Mouse (Mus musculus): ENCODE measurements around the gene Gm37240. TPM values are rescaled to one million over a fixed set of nuclear protein-coding genes. Genes with fewer than 3 reads are reported as not detected.

Gm37240 gene
- polyA plus RNA-seq, 1 experiment from 2014 or later, result 15.1 TPM

GRCm38 (mm10) chr3:85845341-85845740 is 42.0 kb downstream of the Gm37240 start:
- no peaks in the 10 kb centered on the region for H3K36me3 ChIP-seq (ENCODE audit: control insufficient read depth, insufficient read depth, low read length)
- H3K27ac ChIP-seq (ENCODE audit: low read depth, low read length), result no peak overlapping the region
- WGBS, result 86% methylated on average over 6 of the region's 6 CpGs
- no peak overlapping the region for H3K4me2 ChIP-seq (replicated peaks; ENCODE audit: low read depth, low read length)
- no peak overlapping the region for H3K4me3 ChIP-seq (ENCODE audit: low read length)
- peaks cover 14% of the 10 kb centered on the region for H3K4me1 ChIP-seq (ENCODE audit: control insufficient read depth, insufficient read depth, low read length)
- H3K9ac ChIP-seq (ENCODE audit: low read depth, low read length), result no peak overlapping the region
- H3K9me3 ChIP-seq (ENCODE audit: control insufficient read depth, low read length), result no peaks in the 10 kb centered on the region
- H3K27me3 ChIP-seq (ENCODE audit: control insufficient read depth, insufficient read depth, low read length), result no peaks in the 10 kb centered on the region
- no peak for ATAC-seq (ENCODE audit: low FRiP score, low TSS enrichment)

GRCm38 (mm10) chr3:85842881-85843218 is 44.5 kb downstream of the Gm37240 start:
- no peaks in the 10 kb centered on the region for H3K9me3 ChIP-seq (ENCODE audit: control insufficient read depth, low read length)
- H3K27me3 ChIP-seq (ENCODE audit: control insufficient read depth, insufficient read depth, low read length), result no peaks in the 10 kb centered on the region
- no peak overlapping the region for H3K4me2 ChIP-seq (replicated peaks; ENCODE audit: low read depth, low read length)
- H3K36me3 ChIP-seq (ENCODE audit: control insufficient read depth, insufficient read depth, low read length), result no peaks in the 10 kb centered on the region
- no peak for ATAC-seq (ENCODE audit: low FRiP score, low TSS enrichment)
- H3K9ac ChIP-seq (ENCODE audit: low read depth, low read length), result no peak overlapping the region
- H3K27ac ChIP-seq (ENCODE audit: low read depth, low read length), result peak overlapping the region; percentile 84; the same call in 1 of the 2 replicates
- H3K4me3 ChIP-seq (ENCODE audit: low read length), result no peak overlapping the region
- peaks cover 14% of the 10 kb centered on the region for H3K4me1 ChIP-seq (ENCODE audit: control insufficient read depth, insufficient read depth, low read length)

- no peak overlapping the region; the same call in 1 of the 2 replicates for H3K9ac ChIP-seq (ENCODE audit: low read depth, low read length)
Observed at GRCm38 (mm10) chr3:85842177-85842880, 45.0 kb downstream of the Gm37240 start.

GRCm38 (mm10) chr3:85841454-85842176 is 45.7 kb downstream of the Gm37240 start:
- 18% methylated on average over 2 of the region's 2 CpGs for WGBS
- Histone ChIP-seq H3K27me3 (ENCODE audit: control insufficient read depth, insufficient read depth, low read length) (no peaks in the 10 kb centered on the region), H3K4me3 (ENCODE audit: low read length) (no peak overlapping the region), H3K27ac (ENCODE audit: low read depth, low read length) (peak overlapping the region; percentile 84; the same call in 1 of the 2 replicates), H3K4me1 (ENCODE audit: control insufficient read depth, insufficient read depth, low read length) (peaks cover 14% of the 10 kb centered on the region), H3K36me3 (ENCODE audit: control insufficient read depth, insufficient read depth, low read length) (no peaks in the 10 kb centered on the region), H3K9me3 (ENCODE audit: control insufficient read depth, low read length) (no peaks in the 10 kb centered on the region), H3K9ac (ENCODE audit: low read depth, low read length) (no peak overlapping the region), H3K4me2 (replicated peaks; ENCODE audit: low read depth, low read length) (no peak overlapping the region)
- ATAC-seq (ENCODE audit: low FRiP score, low TSS enrichment), result peak; percentile 77

More at GRCm38 (mm10) chr3:85842177-85842880, 45.0 kb downstream of the Gm37240 start:
- Histone ChIP-seq H3K36me3 (ENCODE audit: control insufficient read depth, insufficient read depth, low read length) (no peaks in the 10 kb centered on the region), H3K4me1 (ENCODE audit: control insufficient read depth, insufficient read depth, low read length) (peaks cover 14% of the 10 kb centered on the region), H3K9me3 (ENCODE audit: control insufficient read depth, low read length) (no peaks in the 10 kb centered on the region), H3K27ac (ENCODE audit: low read depth, low read length) (peak overlapping the region; percentile 84; the same call in 1 of the 2 replicates), H3K4me3 (ENCODE audit: low read length) (no peak overlapping the region), H3K27me3 (ENCODE audit: control insufficient read depth, insufficient read depth, low read length) (no peaks in the 10 kb centered on the region), H3K4me2 (replicated peaks; ENCODE audit: low read depth, low read length) (no peak overlapping the region)
- 18% methylated on average over 9 of the region's 9 CpGs for WGBS
- ATAC-seq (ENCODE audit: low FRiP score, low TSS enrichment), result peak; percentile 24; the same call in 1 of the 2 replicates

- no peak overlapping the region for H3K9ac ChIP-seq (ENCODE audit: low read depth, low read length)
- no peak overlapping the region for H3K4me2 ChIP-seq (replicated peaks; ENCODE audit: low read depth, low read length)
- H3K27me3 ChIP-seq (ENCODE audit: control insufficient read depth, insufficient read depth, low read length), result no peaks in the 10 kb centered on the region
- no peaks in the 10 kb centered on the region for H3K36me3 ChIP-seq (ENCODE audit: control insufficient read depth, insufficient read depth, low read length)
- H3K4me1 ChIP-seq (ENCODE audit: control insufficient read depth, insufficient read depth, low read length), result 0 out of 2 replicates have a peak, but pooled peaks cover 6% of the 10 kb centered on the region
- 93% methylated on average over 1 of the region's 1 CpGs for WGBS
- no peak for ATAC-seq (ENCODE audit: low FRiP score, low TSS enrichment)
- H3K9me3 ChIP-seq (ENCODE audit: control insufficient read depth, low read length), result no peaks in the 10 kb centered on the region
- H3K4me3 ChIP-seq (ENCODE audit: low read length), result no peak overlapping the region
- H3K27ac ChIP-seq (ENCODE audit: low read depth, low read length), result no peak overlapping the region
Observed at GRCm38 (mm10) chr3:85833627-85834026, 53.7 kb downstream of the Gm37240 start.

- ATAC-seq (ENCODE audit: low FRiP score, low TSS enrichment), result no peak
- no peak overlapping the region for H3K27ac ChIP-seq (ENCODE audit: low read depth, low read length)
Observed at GRCm38 (mm10) chr3:85832490-85833155, 54.7 kb downstream of the Gm37240 start.

GRCm38 (mm10) chr3:85831785-85832184 is 55.5 kb downstream of the Gm37240 start:
- Histone ChIP-seq H3K36me3 (ENCODE audit: control insufficient read depth, insufficient read depth, low read length) (no peaks in the 10 kb centered on the region), H3K9me3 (ENCODE audit: control insufficient read depth, low read length) (no peaks in the 10 kb centered on the region), H3K9ac (ENCODE audit: low read depth, low read length) (no peak overlapping the region), H3K4me2 (replicated peaks; ENCODE audit: low read depth, low read length) (no peak overlapping the region), H3K4me3 (ENCODE audit: low read length) (no peak overlapping the region), H3K27ac (ENCODE audit: low read depth, low read length) (no peak overlapping the region), H3K27me3 (ENCODE audit: control insufficient read depth, insufficient read depth, low read length) (no peaks in the 10 kb centered on the region), H3K4me1 (ENCODE audit: control insufficient read depth, insufficient read depth, low read length) (peaks cover 10% of the 10 kb centered on the region; the same call in 1 of the 2 replicates)
- 61% methylated on average over 1 of the region's 1 CpGs for WGBS
- no peak for ATAC-seq (ENCODE audit: low FRiP score, low TSS enrichment)

More at GRCm38 (mm10) chr3:85832490-85833155, 54.7 kb downstream of the Gm37240 start:
- H3K9me3 ChIP-seq (ENCODE audit: control insufficient read depth, low read length), result no peaks in the 10 kb centered on the region
- H3K4me2 ChIP-seq (replicated peaks; ENCODE audit: low read depth, low read length), result no peak overlapping the region
- H3K9ac ChIP-seq (ENCODE audit: low read depth, low read length), result no peak overlapping the region
- H3K4me3 ChIP-seq (ENCODE audit: low read length), result no peak overlapping the region
- 61% methylated on average over 10 of the region's 10 CpGs for WGBS
- H3K27me3 ChIP-seq (ENCODE audit: control insufficient read depth, insufficient read depth, low read length), result no peaks in the 10 kb centered on the region
- no peaks in the 10 kb centered on the region for H3K36me3 ChIP-seq (ENCODE audit: control insufficient read depth, insufficient read depth, low read length)
- H3K4me1 ChIP-seq (ENCODE audit: control insufficient read depth, insufficient read depth, low read length), result peaks cover 6% of the 10 kb centered on the region; the same call in 1 of the 2 replicates

GRCm38 (mm10) chr3:85829047-85829446 is 58.3 kb downstream of the Gm37240 start:
- 52% methylated on average over 4 of the region's 4 CpGs for WGBS
- Histone ChIP-seq H3K27ac (ENCODE audit: low read depth, low read length) (no peak overlapping the region), H3K4me1 (ENCODE audit: control insufficient read depth, insufficient read depth, low read length) (peaks cover 10% of the 10 kb centered on the region; the same call in 1 of the 2 replicates), H3K9ac (ENCODE audit: low read depth, low read length) (no peak overlapping the region), H3K36me3 (ENCODE audit: control insufficient read depth, insufficient read depth, low read length) (no peaks in the 10 kb centered on the region), H3K4me3 (ENCODE audit: low read length) (no peak overlapping the region), H3K27me3 (ENCODE audit: control insufficient read depth, insufficient read depth, low read length) (no peaks in the 10 kb centered on the region), H3K9me3 (ENCODE audit: control insufficient read depth, low read length) (no peaks in the 10 kb centered on the region), H3K4me2 (replicated peaks; ENCODE audit: low read depth, low read length) (no peak overlapping the region)
- no peak for ATAC-seq (ENCODE audit: low FRiP score, low TSS enrichment)
